17 mouse cellular contexts compared by ENCODE assay signal in the genomic region with DNA sequence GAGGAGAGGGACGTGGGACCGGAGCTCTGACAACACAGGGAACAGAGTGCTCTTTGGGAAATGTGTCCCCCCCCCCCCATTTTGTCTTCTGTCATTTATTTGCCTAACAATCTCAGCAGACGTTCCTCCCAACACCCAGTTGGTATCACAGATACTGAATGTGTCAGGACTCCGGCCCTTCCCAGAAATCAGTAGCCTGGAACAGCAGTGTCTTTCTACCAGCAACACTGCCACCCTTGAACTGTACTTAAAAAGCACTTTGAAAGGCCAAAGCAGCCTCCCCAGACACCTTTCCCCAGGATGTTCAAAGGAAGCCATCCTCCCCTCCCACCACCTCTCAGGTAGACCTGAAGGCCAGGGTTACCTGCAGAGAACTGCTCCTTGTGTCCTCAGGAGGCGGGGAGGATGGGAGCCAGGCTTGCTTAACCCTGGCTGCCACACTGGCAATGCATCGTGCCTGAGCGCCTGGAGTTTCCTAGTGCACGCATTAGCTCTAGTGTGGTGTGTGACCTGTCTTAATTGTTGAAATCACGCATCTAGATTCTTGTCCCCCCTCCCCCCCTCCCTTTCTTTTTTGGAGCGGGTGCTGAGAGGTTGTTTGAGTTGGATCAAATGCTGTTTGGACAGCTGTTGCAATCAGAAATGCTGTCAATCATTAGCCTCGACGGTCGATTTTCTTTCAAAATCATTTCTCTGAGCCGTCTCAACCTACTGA. TPM values are rescaled to one million over a fixed set of nuclear protein-coding genes. Genes with fewer than 3 reads are reported as not detected.
DNase-seq lines count a peak whose midpoint lies in the region; ATAC-seq and TF ChIP-seq lines count a peak whose summit lies in the region.
"Had no signal": no experiment of that assay in that cellular context is flagged by ENCODE, and none has a peak within 500 bp of the region (broad histone marks: within the 10 kb centered on the region; RNA-seq: fewer than 3 reads in every experiment).

No protein-coding gene starts in this region.

- H3K36me3 ChIP-seq in midbrain, embryonic 10.5 days = peaks cover 86% of the 10 kb centered on the region
- H3K36me3 ChIP-seq in midbrain, postnatal 0 days (ENCODE audit: insufficient read depth, low read length) = peaks cover 17% of the 10 kb centered on the region
- H3K36me3 ChIP-seq in intestine, postnatal 0 days (ENCODE audit: control insufficient read depth, insufficient read depth) = peaks cover 43% of the 10 kb centered on the region
- H3K36me3 ChIP-seq in limb, embryonic 15.5 days = peaks cover 60% of the 10 kb centered on the region

- 51% methylated on average over 14 of the region's 14 CpGs for WGBS in midbrain, embryonic 10.5 days
- WGBS in midbrain, postnatal 0 days = 45% methylated on average over 14 of the region's 14 CpGs
- WGBS in intestine, postnatal 0 days = 44% methylated on average over 14 of the region's 14 CpGs
- WGBS in limb, embryonic 15.5 days = 67% methylated on average over 14 of the region's 14 CpGs

- TF ChIP-seq CTCF in midbrain, postnatal 0 days (IDR thresholded peaks at IDR 0.05) = no peak
- no peak for TF ChIP-seq CTCF in intestine, postnatal 0 days (IDR thresholded peaks at IDR 0.05; ENCODE audit: low read depth)

- H3K4me1 ChIP-seq in midbrain, embryonic 10.5 days = peaks cover 100% of the 10 kb centered on the region
- peaks cover 41% of the 10 kb centered on the region for H3K4me1 ChIP-seq in midbrain, postnatal 0 days (ENCODE audit: insufficient read depth, low read length)
- H3K4me1 ChIP-seq in intestine, postnatal 0 days (replicated peaks; ENCODE audit: control insufficient read depth, insufficient read depth, low read length) = peaks cover 9% of the 10 kb centered on the region; the same call in 1 of the 2 replicates
- H3K4me1 ChIP-seq in limb, embryonic 15.5 days = peaks cover 60% of the 10 kb centered on the region

- peaks cover 11% of the 10 kb centered on the region; the same call in 1 of the 2 replicates for H3K27me3 ChIP-seq in midbrain, embryonic 10.5 days (ENCODE audit: low read depth, poor library complexity, severe bottlenecking)
- no peaks in the 10 kb centered on the region for H3K27me3 ChIP-seq in midbrain, postnatal 0 days (ENCODE audit: insufficient read depth, low read length)
- H3K27me3 ChIP-seq in intestine, postnatal 0 days (replicated peaks; ENCODE audit: control insufficient read depth, insufficient read depth, low read length) = no peaks in the 10 kb centered on the region
- H3K27me3 ChIP-seq in limb, embryonic 15.5 days = no peaks in the 10 kb centered on the region
- H3K27me3 ChIP-seq: CH12.LX; embryonic facial prominence, embryonic 15.5 days; limb, embryonic 12.5 days; Patski had no signal

- no peak for ATAC-seq in midbrain, postnatal 0 days (ENCODE audit: low FRiP score)
- ATAC-seq in intestine, postnatal 0 days = peak; percentile 7; the same call in 1 of the 2 replicates
- no peak for ATAC-seq in limb, embryonic 15.5 days (ENCODE audit: insufficient number of reproducible peaks, low FRiP score, low TSS enrichment, low read depth)
- ATAC-seq: forebrain, embryonic 16.5 days; Patski had no signal

- no peaks in the 10 kb centered on the region for H3K9me3 ChIP-seq in midbrain, embryonic 10.5 days (replicated peaks)
- H3K9me3 ChIP-seq in midbrain, postnatal 0 days (ENCODE audit: low read length) = no peaks in the 10 kb centered on the region
- no peaks in the 10 kb centered on the region for H3K9me3 ChIP-seq in intestine, postnatal 0 days (ENCODE audit: control insufficient read depth)
- H3K9me3 ChIP-seq in limb, embryonic 15.5 days = no peaks in the 10 kb centered on the region
- H3K9me3 ChIP-seq: embryonic facial prominence, embryonic 15.5 days; heart, embryonic 12.5 days; limb, embryonic 12.5 days had no signal

- DNase-seq in midbrain, embryonic 10.5 days (ENCODE audit: low spot score) = no peak
- no peak for DNase-seq in midbrain, postnatal 0 days (ENCODE audit: low spot score)
- DNase-seq in yolk sac, embryonic 10.5 days (ENCODE audit: low spot score) = peak; percentile 85
- DNase-seq in left cerebral cortex, adult 11 months (ENCODE audit: low spot score) = no peak
- no peak for DNase-seq in adrenal gland, postnatal 4 days (ENCODE audit: low spot score in 2 of 2)
- DNase-seq: adrenal gland, postnatal 10 days; cerebellum, postnatal 36 days; gastrocnemius, postnatal 14 days; thymus, postnatal 36 days had no signal

- no peak overlapping the region for H3K4me2 ChIP-seq in midbrain, postnatal 0 days (ENCODE audit: low read depth, low read length, poor library complexity, severe bottlenecking)
- peak overlapping the region; percentile 24 for H3K4me2 ChIP-seq in intestine, postnatal 0 days (replicated peaks; ENCODE audit: low read depth)
- no peak overlapping the region for H3K4me2 ChIP-seq in limb, embryonic 15.5 days
- H3K4me2 ChIP-seq: embryonic facial prominence, embryonic 15.5 days; heart, embryonic 12.5 days; limb, embryonic 12.5 days had no signal

- peak overlapping the region; percentile 59 for H3K27ac ChIP-seq in midbrain, embryonic 10.5 days (replicated peaks)
- no peak overlapping the region for H3K27ac ChIP-seq in midbrain, postnatal 0 days (ENCODE audit: low read depth, low read length)
- peak overlapping the region; percentile 46 for H3K27ac ChIP-seq in intestine, postnatal 0 days (ENCODE audit: low read depth, low read length)
- H3K27ac ChIP-seq in limb, embryonic 15.5 days = peak overlapping the region; percentile 22; the same call in 1 of the 2 replicates
- H3K27ac ChIP-seq: embryonic facial prominence, embryonic 15.5 days; limb, embryonic 12.5 days had no signal

- H3K9ac ChIP-seq in midbrain, postnatal 0 days (replicated peaks; ENCODE audit: low read length, poor library complexity, severe bottlenecking) = no peak overlapping the region
- H3K9ac ChIP-seq in intestine, postnatal 0 days (ENCODE audit: low read depth, low read length) = no peak overlapping the region
- no peak overlapping the region for H3K9ac ChIP-seq in limb, embryonic 15.5 days
- H3K9ac ChIP-seq: embryonic facial prominence, embryonic 15.5 days; heart, embryonic 12.5 days; limb, embryonic 12.5 days had no signal

- peak overlapping the region; percentile 16; the same call in 1 of the 2 replicates for H3K4me3 ChIP-seq in midbrain, embryonic 10.5 days
- H3K4me3 ChIP-seq in midbrain, postnatal 0 days (ENCODE audit: low read depth, low read length) = no peak overlapping the region
- H3K4me3 ChIP-seq in intestine, postnatal 0 days (ENCODE audit: low read depth, low read length) = no peak overlapping the region
- H3K4me3 ChIP-seq in limb, embryonic 15.5 days = no peak overlapping the region
- H3K4me3 ChIP-seq: embryonic facial prominence, embryonic 15.5 days; heart, embryonic 12.5 days; limb, embryonic 12.5 days had no signal

RNA-seq across cellular contexts. Expression of a gene that starts 16.7 kb away (rescaled TPM):
- 48.7 and 55.8 TPM in 2 replicates for polyA plus RNA-seq in midbrain, embryonic 10.5 days (2016; fragmentation: Nextera tagmentation; extraction: Ambion mirVana)
- total RNA-seq in midbrain, postnatal 0 days (2014; rRNA removed) = 82.2 and 94.9 TPM in 2 replicates
- polyA plus RNA-seq in midbrain, postnatal 0 days (2015; fragmentation: Nextera tagmentation; extraction: Ambion mirVana) = 20.2 and 21.8 TPM in 2 replicates
- 24.3 and 28.6 TPM in 2 replicates for polyA plus RNA-seq in intestine, postnatal 0 days (2015; fragmentation: Nextera tagmentation; extraction: Ambion mirVana)
- 38.0 and 42.9 TPM in 2 replicates for polyA plus RNA-seq in limb, embryonic 15.5 days (2015; fragmentation: Nextera tagmentation; extraction: Ambion mirVana)
- 100 to 1,000 TPM; 105 to 116 TPM for total RNA-seq in adrenal gland, postnatal 4 days (2021)
